Mouse (Mus musculus) liver, embryonic 14.5 days (tissue): Measurements from ENCODE around the gene Morf4l2. TPM values are rescaled to one million over a fixed set of nuclear protein-coding genes. Genes with fewer than 3 reads are reported as not detected.

Source experiments
- ATAC-seq: fragments of 200-750 bp; cut with Nextera tagmentation; 2 replicates; pipeline ENCODE4 v1.8.0; 2017; ENCODE audit warnings: moderate number of reproducible peaks, mild to moderate bottlenecking, moderate library complexity; ENCODE audit not compliant: insufficient read depth
- DNase-seq, 3 experiments: peaks; one replicate each; pipeline ENCODE4 v3.0.0-alpha.2; 2012 to 2013; ENCODE audit warnings: low read depth in 3 of 3, low spot score in 3 of 3
- H3K27ac ChIP-seq: fragments of 300-500 bp; sonication (generic); 2 replicates; pipeline ENCODE4 v1.5.1; 2014; ENCODE audit warnings: moderate library complexity, mild to moderate bottlenecking, control low read depth, inconsistent platforms
- H3K27me3 ChIP-seq: fragments of 300-500 bp; sonication (generic); 2 replicates; pipeline ENCODE4 v1.6.1; 2014; ENCODE audit warnings: mild to moderate bottlenecking, low read length, moderate library complexity; ENCODE audit not compliant: control insufficient read depth, insufficient read depth
- H3K36me3 ChIP-seq: fragments of 300-500 bp; sonication (generic); replicated peaks from 2 replicates; pipeline ENCODE4 v1.6.1; 2014; ENCODE audit warnings: low read depth; ENCODE audit not compliant: control insufficient read depth, insufficient read depth
- H3K4me1 ChIP-seq, 2 experiments: fragments of 200-500 bp in 1 of 2; fragments of 300-500 bp in 1 of 2; sonication (generic) in 1 of 2; replicated peaks; 2 replicates each; pipeline ENCODE4 v1.6.1; 2012 to 2014; ENCODE audit warnings: antibody characterized with exemption in 1 of 2, inconsistent platforms in 1 of 2, low read length in 1 of 2; ENCODE audit not compliant: control insufficient read depth in 2 of 2, insufficient read depth in 2 of 2
- H3K4me2 ChIP-seq: fragments of 300-500 bp; sonication (generic); 2 replicates; pipeline ENCODE4 v1.6.1; 2014; ENCODE audit warnings: low read depth, mild to moderate bottlenecking, control low read depth, moderate library complexity
- H3K4me3 ChIP-seq, 2 experiments: fragments of 200-500 bp in 1 of 2; fragments of 300-500 bp in 1 of 2; sonication (generic) in 1 of 2; 2 replicates each; pipeline ENCODE4 v1.5.1; 2012 to 2014; ENCODE audit warnings: low read depth in 2 of 2, low read length in 2 of 2, mild to moderate bottlenecking in 2 of 2, control low read depth in 1 of 2, inconsistent platforms in 1 of 2, moderate library complexity in 1 of 2; ENCODE audit not compliant: insufficient read depth in 1 of 2
- H3K9ac ChIP-seq: fragments of 300-500 bp; sonication (generic); replicated peaks from 2 replicates; pipeline ENCODE4 v1.6.1; 2014; ENCODE audit warnings: mild to moderate bottlenecking, control low read depth, moderate library complexity
- H3K9me3 ChIP-seq: fragments of 300-500 bp; sonication (generic); 2 replicates; pipeline ENCODE4 v1.6.1; 2016; ENCODE audit warnings: low read length, mixed read lengths; ENCODE audit not compliant: control insufficient read depth
- CTCF ChIP-seq: IDR thresholded peaks from 2 replicates; pipeline ENCODE4 v1.5.1; 2016; ENCODE audit warnings: antibody characterized with exemption, low read depth, control low read depth
- EP300 ChIP-seq: IDR thresholded peaks from 2 replicates; pipeline ENCODE4 v1.6.1; 2016; ENCODE audit warnings: antibody characterized with exemption, low read depth
- WGBS: fragments of 180-500 bp; shearing (Covaris S2); extraction: QIAGEN DNeasy Blood & Tissue Kit; methylation state at CpG from one replicate; pipeline ENCODE4 v1.1.7; 2014; ENCODE audit not compliant: insufficient replicate concordance; 5-methylcytosine and 5-hydroxymethylcytosine counted together
- polyA plus RNA-seq, 2 experiments: library from polyadenylated mRNA; depleted of rRNA in 1 of 2; stranded (reverse) in 1 of 2; unstranded in 1 of 2; fragments of >200 nt; fragmentation: Nextera tagmentation in 1 of 2; extraction: Ambion mirVana in 1 of 2; gene quantifications; 2 replicates each; pipeline versions ENCODE4 v1.2.1 to v1.2.3; 2012 to 2014

Gene Morf4l2
- polyA plus RNA-seq (2012; rRNA removed) (73.8 and 111 TPM in 2 replicates), polyA plus RNA-seq (2014; fragmentation: Nextera tagmentation; extraction: Ambion mirVana) (191 and 193 TPM in 2 replicates)

GRCm38 (mm10) chrX:136743459-136743858, at the start of gene Morf4l2:
TSS of gene Morf4l2 (minus strand) at chrX:136743690.
- Histone ChIP-seq H3K4me3 (peak within 1 kb of the TSS; percentile 64 to 80), H3K36me3 (no peaks in the 10 kb centered on the region), H3K27ac (peak within 1 kb of the TSS; percentile 68; the same call in 1 of the 2 replicates), H3K9me3 (no peaks in the 10 kb centered on the region), H3K4me2 (peak within 1 kb of the TSS; percentile 77), H3K9ac (peak within 1 kb of the TSS; percentile 63), H3K4me1 (peaks cover 0 to 2% of the 10 kb centered on the region in 2 experiments; a peak in 1 of 4 replicates), H3K27me3 (no peaks in the 10 kb centered on the region)
- 68% methylated on average over 12 of the region's 12 CpGs for WGBS
- no peak for ATAC-seq
- no peak for DNase-seq
- no peak for TF ChIP-seq EP300
- no peak for TF ChIP-seq CTCF

GRCm38 (mm10) chrX:136789446-136789845, 46.0 kb upstream of the Morf4l2 start:
- TF ChIP-seq CTCF (no peak), EP300 (no peak)
- no peak for ATAC-seq
- Histone ChIP-seq H3K27ac (no peak overlapping the region), H3K27me3 (no peaks in the 10 kb centered on the region), H3K9ac (no peak overlapping the region), H3K4me2 (no peak overlapping the region), H3K9me3 (no peaks in the 10 kb centered on the region), H3K4me3 (no peak overlapping the region), H3K4me1 (no peaks in the 10 kb centered on the region), H3K36me3 (no peaks in the 10 kb centered on the region)
- 65% methylated on average over 4 of the region's 4 CpGs for WGBS
- no peak for DNase-seq

- Histone ChIP-seq H3K9ac (no peak within 1 kb of the TSS), H3K4me1 (no peaks in the 10 kb centered on the region), H3K4me3 (no peak within 1 kb of the TSS), H3K4me2 (no peak within 1 kb of the TSS), H3K27ac (no peak within 1 kb of the TSS), H3K9me3 (no peaks in the 10 kb centered on the region), H3K27me3 (no peaks in the 10 kb centered on the region), H3K36me3 (no peaks in the 10 kb centered on the region)
- WGBS = 67% methylated on average over 3 of the region's 3 CpGs
- DNase-seq (no peak), ATAC-seq (no peak)
- TF ChIP-seq EP300 (no peak), CTCF (no peak)
These were observed 36.6 kb upstream of the Morf4l2 start, which contains the start of gene Glra4 for GRCm38 (mm10) chrX:136780041-136780440. TSS of gene Glra4 (minus strand) at chrX:136780141.

GRCm38 (mm10) chrX:136779262-136779661, 35.8 kb upstream of the Morf4l2 start:
- H3K27me3 ChIP-seq = no peaks in the 10 kb centered on the region
- H3K9ac ChIP-seq = no peak overlapping the region
- TF ChIP-seq EP300 (no peak), CTCF (no peak)
- H3K36me3 ChIP-seq = no peaks in the 10 kb centered on the region
- no peaks in the 10 kb centered on the region for H3K9me3 ChIP-seq
- ATAC-seq (no peak), DNase-seq (no peak)
- WGBS = 48% methylated on average over 2 of the region's 2 CpGs
- no peak overlapping the region for H3K4me2 ChIP-seq
- no peak overlapping the region for H3K4me3 ChIP-seq
- H3K4me1 ChIP-seq = no peaks in the 10 kb centered on the region
- no peak overlapping the region for H3K27ac ChIP-seq

- H3K27me3 ChIP-seq = no peaks in the 10 kb centered on the region
- no peak for TF ChIP-seq EP300
- no peak for TF ChIP-seq CTCF
- no peaks in the 10 kb centered on the region for H3K4me1 ChIP-seq
- no peaks in the 10 kb centered on the region for H3K9me3 ChIP-seq
- no peak for DNase-seq
- no peak overlapping the region for H3K4me3 ChIP-seq
- ATAC-seq = no peak
- no peak overlapping the region for H3K4me2 ChIP-seq
- H3K27ac ChIP-seq = no peak overlapping the region
- 48% methylated on average over 3 of the region's 3 CpGs for WGBS
- no peak overlapping the region for H3K9ac ChIP-seq
- H3K36me3 ChIP-seq = no peaks in the 10 kb centered on the region
These were observed 34.6 kb upstream of the Morf4l2 start for GRCm38 (mm10) chrX:136778046-136778445.
